In the genomic region with DNA sequence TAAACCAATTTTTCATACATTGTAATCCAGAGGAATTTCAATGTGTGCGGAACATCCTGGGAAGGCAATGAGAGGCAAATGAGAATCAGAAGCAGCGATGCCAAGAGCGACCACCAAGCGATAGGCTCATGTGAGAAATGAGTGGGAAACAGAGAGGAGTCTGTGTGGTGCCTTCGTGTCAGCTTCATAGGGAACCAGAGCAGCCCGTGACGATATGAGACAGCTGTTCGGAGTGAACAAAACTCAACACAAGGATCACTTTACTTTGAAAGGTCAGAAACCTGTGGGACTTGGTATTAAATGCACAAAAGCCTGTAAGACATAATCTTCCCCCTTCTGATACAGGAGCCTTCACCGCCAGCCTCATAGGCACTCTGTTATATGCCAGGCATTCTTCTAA, we compare ENCODE assay signal across 12 mouse cellular contexts.
"Had no signal": no experiment of that assay in that cellular context is flagged by ENCODE, and none has a peak within 500 bp of the region (broad histone marks: within the 10 kb centered on the region; RNA-seq: fewer than 3 reads in every experiment).

No protein-coding gene starts in this region.

- H3K4me1 ChIP-seq: midbrain, embryonic 10.5 days; midbrain, embryonic 12.5 days; neural tube, embryonic 12.5 days had no signal

- H3K27me3 ChIP-seq: midbrain, embryonic 12.5 days; neural tube, embryonic 12.5 days had no signal

- H3K4me2 ChIP-seq: lung, embryonic 14.5 days; midbrain, embryonic 12.5 days; neural tube, embryonic 12.5 days had no signal

- H3K9ac ChIP-seq: liver, embryonic 14.5 days; lung, embryonic 14.5 days; midbrain, embryonic 12.5 days; neural tube, embryonic 12.5 days had no signal

- DNase-seq: lung, adult 18-20 months; lung, embryonic 14.5 days; lung, postnatal 4 days; midbrain, embryonic 14.5 days; right cerebral cortex, postnatal 14 days; thymus, adult 18-20 months; thymus, postnatal 14 days; thymus, postnatal 4 days had no signal

- H3K36me3 ChIP-seq: midbrain, embryonic 10.5 days; midbrain, embryonic 12.5 days; neural tube, embryonic 12.5 days had no signal

- H3K9me3 ChIP-seq: midbrain, embryonic 10.5 days; midbrain, embryonic 12.5 days; neural tube, embryonic 12.5 days had no signal

- H3K4me3 ChIP-seq: midbrain, embryonic 10.5 days; midbrain, embryonic 12.5 days; neural tube, embryonic 12.5 days had no signal

- H3K27ac ChIP-seq: liver, embryonic 14.5 days; midbrain, embryonic 10.5 days; midbrain, embryonic 12.5 days; neural tube, embryonic 12.5 days had no signal
